ENCODE assay signal across 11 mouse cellular contexts in genomic region chr19:45575632-45576001, GRCm38 (mm10). TPM values are rescaled to one million over a fixed set of nuclear protein-coding genes. Genes with fewer than 3 reads are reported as not detected.
A peak's percentile ranks its signal among the peaks of the same experiment; 100 is the strongest.
DNase-seq lines count a peak whose midpoint lies in the region; ATAC-seq lines count a peak whose summit lies in the region.
"Had no signal": no experiment of that assay in that cellular context is flagged by ENCODE, and none has a peak within 500 bp of the region (broad histone marks: within the 10 kb centered on the region; RNA-seq: fewer than 3 reads in every experiment).

No protein-coding gene starts in this region.

- WGBS in heart, embryonic 12.5 days = 8% methylated on average over 8 of the region's 8 CpGs
- WGBS in liver, embryonic 15.5 days (ENCODE audit: insufficient replicate concordance) = 14% methylated on average over 8 of the region's 8 CpGs

- peak overlapping the region; percentile 34 for H3K27ac ChIP-seq in heart, embryonic 12.5 days (ENCODE audit: poor library complexity, severe bottlenecking)
- H3K27ac ChIP-seq in liver, embryonic 15.5 days (replicated peaks) = no peak overlapping the region
- H3K27ac ChIP-seq: forebrain, embryonic 12.5 days; hindbrain, embryonic 15.5 days had no signal

- intact Hi-C loops in heart, postnatal 14 days (cut with DNase I) = no loop called here

- no peaks in the 10 kb centered on the region for H3K27me3 ChIP-seq in heart, embryonic 12.5 days (replicated peaks)
- H3K27me3 ChIP-seq in liver, embryonic 15.5 days = no peaks in the 10 kb centered on the region; the same call in 1 of the 2 replicates
- H3K27me3 ChIP-seq: hindbrain, embryonic 15.5 days had no signal

- no peak overlapping the region for H3K4me3 ChIP-seq in heart, embryonic 12.5 days
- H3K4me3 ChIP-seq in liver, embryonic 15.5 days (replicated peaks) = no peak overlapping the region
- H3K4me3 ChIP-seq: forebrain, embryonic 12.5 days; hindbrain, embryonic 15.5 days had no signal

- no peaks in the 10 kb centered on the region for H3K9me3 ChIP-seq in heart, embryonic 12.5 days (replicated peaks)
- H3K9me3 ChIP-seq in liver, embryonic 15.5 days (replicated peaks) = no peaks in the 10 kb centered on the region
- H3K9me3 ChIP-seq: forebrain, embryonic 12.5 days; hindbrain, embryonic 15.5 days had no signal

- ATAC-seq in heart, embryonic 12.5 days (ENCODE audit: insufficient number of reproducible peaks, low FRiP score) = peak; percentile 40
- ATAC-seq in liver, embryonic 15.5 days (ENCODE audit: insufficient read depth) = no peak

- peak overlapping the region; percentile 24 for H3K4me2 ChIP-seq in heart, embryonic 12.5 days
- peak overlapping the region; percentile 25 for H3K4me2 ChIP-seq in liver, embryonic 15.5 days
- H3K4me2 ChIP-seq: forebrain, embryonic 12.5 days; hindbrain, embryonic 15.5 days had no signal

- peak overlapping the region; percentile 55; the same call in 1 of the 2 replicates for H3K9ac ChIP-seq in heart, embryonic 12.5 days
- H3K9ac ChIP-seq in liver, embryonic 15.5 days = no peak overlapping the region
- H3K9ac ChIP-seq: forebrain, embryonic 12.5 days; hindbrain, embryonic 15.5 days had no signal

- peaks cover 45% of the 10 kb centered on the region for H3K36me3 ChIP-seq in heart, embryonic 12.5 days
- peaks cover 25% of the 10 kb centered on the region for H3K36me3 ChIP-seq in liver, embryonic 15.5 days (replicated peaks)

- H3K4me1 ChIP-seq in heart, embryonic 12.5 days (replicated peaks) = peaks cover 55% of the 10 kb centered on the region
- H3K4me1 ChIP-seq in liver, embryonic 15.5 days (replicated peaks) = peaks cover 49% of the 10 kb centered on the region

- DNase-seq in heart, postnatal 14 days = no peak
- DNase-seq in thymus, postnatal 25 days = peak; percentile 28
- no peak for DNase-seq in thymus, adult 18-20 months
- DNase-seq in yolk sac, embryonic 10.5 days (ENCODE audit: low spot score) = peak; percentile 82
- DNase-seq in frontal cortex, adult 2 months (ENCODE audit: extremely low spot score in 1 of 2, low spot score in 1 of 2) = no peak
- no peak for DNase-seq in testis, postnatal 14 days (ENCODE audit: low spot score)
- DNase-seq: cerebellum, adult 8-10 months had no signal

RNA-seq across cellular contexts. Expression of gene Gm17018, which starts 15.2 kb away (rescaled TPM):
- polyA plus RNA-seq in heart, embryonic 12.5 days (2016; fragmentation: Nextera tagmentation; extraction: Ambion mirVana) = 33.6 and 36.0 TPM in 2 replicates
- total RNA-seq in heart, postnatal 14 days (2021) = 10 to 100 TPM; 17.1 to 20.0 TPM
- 12.1 and 12.8 TPM in 2 replicates for polyA plus RNA-seq in liver, embryonic 15.5 days (2015; fragmentation: Nextera tagmentation; extraction: Ambion mirVana)
- 51.8 and 52.6 TPM in 2 replicates for polyA plus RNA-seq in frontal cortex, adult 2 months (2012; rRNA removed)

RNA-seq across cellular contexts. Expression of gene Poll, which starts 15.3 kb away (rescaled TPM):
- polyA plus RNA-seq in heart, embryonic 12.5 days (2016; fragmentation: Nextera tagmentation; extraction: Ambion mirVana) = 15.0 and 15.4 TPM in 2 replicates
- total RNA-seq in heart, postnatal 14 days (2021) = 1 to 10 TPM; 8.6 to 8.7 TPM
- 5.0 and 5.4 TPM in 2 replicates for polyA plus RNA-seq in liver, embryonic 15.5 days (2015; fragmentation: Nextera tagmentation; extraction: Ambion mirVana)
- 8.9 and 10.7 TPM in 2 replicates for polyA plus RNA-seq in frontal cortex, adult 2 months (2012; rRNA removed)

Comparison
In these comparisons a context has a peak if more than half of its experiments do, and no peak if none do; other contexts are left out.
1. DNase-seq: peak in thymus, postnatal 25 days (single experiment) and yolk sac, embryonic 10.5 days (single experiment); none in heart, postnatal 14 days (0 of 2), thymus, adult 18-20 months (0 of 2), frontal cortex, adult 2 months (0 of 2) and testis, postnatal 14 days (single experiment).